Mouse (Mus musculus): ENCODE data around the gene Serpinf1. TPM values are rescaled to one million over a fixed set of nuclear protein-coding genes. Genes with fewer than 3 reads are reported as not detected.

The Serpinf1 gene
- polyA plus RNA-seq, 1 experiment from 2014 or later, result 2.5 TPM

DNA sequence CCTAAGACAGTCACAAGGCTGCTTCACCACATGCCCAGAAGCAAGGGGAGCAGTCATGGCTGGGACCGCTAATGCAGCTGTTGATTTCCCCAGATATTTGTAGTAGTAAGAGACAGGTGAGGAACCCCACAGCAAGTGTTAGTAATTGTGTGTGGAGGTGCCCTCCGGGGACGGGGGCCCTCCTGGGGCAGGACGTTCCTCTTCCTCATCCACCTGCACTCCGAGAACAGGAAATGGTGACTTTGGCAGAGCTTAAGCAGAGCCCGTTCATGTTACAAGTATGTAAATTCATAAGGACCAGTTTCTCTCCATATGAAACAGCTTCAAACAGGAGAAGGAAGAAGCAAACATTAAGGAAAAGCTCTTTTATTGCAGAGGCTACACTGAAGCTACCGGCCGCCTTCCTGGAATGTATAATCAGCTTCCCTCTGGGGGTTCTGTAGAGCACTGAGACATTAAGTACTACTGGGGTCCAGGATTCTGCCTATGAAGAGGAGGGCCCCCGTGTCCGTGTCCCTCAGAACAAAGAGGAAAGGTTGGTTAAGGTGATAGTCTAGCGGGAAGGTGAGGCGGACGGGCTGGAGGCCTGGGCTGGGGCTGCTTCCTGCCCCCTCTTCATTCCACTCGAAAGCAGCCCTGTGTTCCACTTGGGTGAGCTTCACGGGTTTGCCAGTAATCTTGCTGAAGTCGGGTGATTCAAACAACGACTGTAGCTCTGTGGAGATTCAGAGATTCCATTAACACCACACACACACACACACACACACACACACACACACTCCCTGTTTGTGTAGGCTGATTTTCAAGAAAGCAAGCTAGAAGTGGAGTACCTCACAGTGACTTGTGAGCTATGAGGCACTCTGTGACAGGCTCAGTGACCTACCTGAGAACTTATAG lies 12.6 kb downstream of the Serpinf1 start:
- in situ Hi-C loops (cut with MboI; ENCODE audit: low pct_unique_long_range_greater_than_20kb), result loop anchor here (10.0 kb wide), 1 partner anchor 95 kb away; no protein-coding TSS in a partner anchor
- no peak for TF ChIP-seq CTCF (IDR thresholded peaks at IDR 0.05)
- ChIA-PET POLR2A (interaction anchor here (0.6 to 0.9 kb wide), 2 partner anchors 45 to 226 kb away, joined by 3 to 4 read pairs; no protein-coding TSS in a partner anchor), CTCF (interaction anchor here (0.9 to 1.1 kb wide), 4 partner anchors 8 to 50 kb away, joined by 3 to 4 read pairs (median 3); no protein-coding TSS in a partner anchor)
- DNase-seq (ENCODE audit: low read depth, low spot score), result peak; percentile 58
- no peaks in the 10 kb centered on the region for H3K27me3 ChIP-seq
- peak; percentile 14 for ATAC-seq

DNA sequence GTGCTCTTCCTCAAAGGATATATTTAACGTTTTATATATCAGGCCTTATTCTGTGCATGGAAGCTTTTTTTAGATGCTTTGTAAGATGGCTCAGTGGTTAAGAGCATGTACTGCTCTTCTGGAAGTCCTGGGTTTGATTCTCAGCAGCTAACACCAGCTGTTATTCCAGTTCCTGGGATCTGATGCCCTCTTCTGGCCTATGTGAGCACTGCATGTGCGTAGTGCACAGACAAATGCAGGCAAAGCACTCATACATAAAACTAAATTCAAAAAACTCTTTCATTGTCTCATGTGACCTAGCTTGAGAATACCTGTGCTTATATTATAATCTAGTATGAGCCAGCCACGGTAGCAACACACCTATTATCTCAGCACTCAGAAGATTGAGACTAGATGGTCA lies 15.6 kb downstream of the Serpinf1 start:
- ChIA-PET POLR2A (no interaction called here), CTCF (interaction anchor here (0.8 to 2.0 kb wide), 8 partner anchors 9 to 91 kb away, joined by 3 to 9 read pairs (median 4); partner anchors contain the start of gene Wdr81)
- in situ Hi-C loops (cut with MboI; ENCODE audit: low pct_unique_long_range_greater_than_20kb), result loop anchor here (10.0 kb wide), 1 partner anchor 98 kb away; no protein-coding TSS in a partner anchor
- ATAC-seq (no peak), DNase-seq (ENCODE audit: low read depth, low spot score) (no peak)
- no peak for TF ChIP-seq CTCF (IDR thresholded peaks at IDR 0.05)
- H3K27me3 ChIP-seq, result no peaks in the 10 kb centered on the region

DNA sequence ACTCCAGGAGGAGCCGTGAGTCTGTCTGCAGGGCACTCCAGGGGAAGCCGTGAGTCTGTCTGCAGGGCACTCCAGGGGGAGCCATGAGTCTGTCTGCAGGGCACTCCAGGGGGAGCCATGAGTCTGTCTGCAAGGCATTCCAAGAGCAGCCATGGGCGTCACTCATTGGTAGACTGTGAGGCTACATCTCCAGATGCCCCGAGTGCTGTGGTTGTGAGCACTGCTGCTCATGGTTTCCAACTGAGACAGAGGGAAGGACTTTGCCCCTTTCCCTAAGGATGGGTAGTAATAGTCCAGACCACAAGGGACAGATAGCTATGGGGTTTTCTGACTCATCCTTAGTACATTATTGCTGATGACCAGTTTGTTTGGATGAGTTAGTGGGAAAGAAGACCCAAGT lies 16.4 kb downstream of the Serpinf1 start:
- CTCF ChIA-PET, result interaction anchor here (1.1 to 2.0 kb wide), 5 partner anchors 16 to 53 kb away, joined by 3 to 9 read pairs (median 5); partner anchors contain the start of gene Wdr81

DNA sequence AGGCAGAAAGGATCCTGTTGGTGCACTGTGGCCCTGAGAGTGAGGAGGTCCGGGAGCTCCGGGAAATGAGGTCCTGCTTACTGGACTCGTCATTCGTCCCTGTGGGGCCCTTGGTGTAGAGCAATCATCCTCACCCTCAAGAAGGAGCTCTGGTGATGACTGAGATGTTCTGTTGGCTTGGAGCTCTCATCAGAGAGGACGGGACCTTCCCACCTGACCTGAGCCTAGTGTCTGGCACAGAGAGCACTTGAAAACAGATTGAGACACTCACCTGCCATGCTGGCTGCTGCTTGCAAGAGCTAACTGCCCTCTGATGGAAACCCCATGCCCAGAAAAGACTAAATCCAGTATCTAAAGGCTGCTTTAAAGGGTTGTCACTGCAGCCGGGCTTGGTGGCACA lies 17.7 kb downstream of the Serpinf1 start:
- no peaks in the 10 kb centered on the region for H3K27me3 ChIP-seq
- no peak for ATAC-seq
- ChIA-PET CTCF (interaction anchor here (0.8 to 3.7 kb wide), 5 partner anchors 49 to 226 kb away, joined by 3 to 42 read pairs (median 6); partner anchors contain the start of genes Rilp, Rtn4rl1, Scarf1 and Wdr81), POLR2A (interaction anchor here (1.4 to 4.1 kb wide), 2 partner anchors 55 to 60 kb away, joined by 4 to 25 read pairs; partner anchors contain the start of gene Tlcd2)
- DNase-seq (ENCODE audit: low read depth, low spot score), result no peak
- TF ChIP-seq CTCF (IDR thresholded peaks at IDR 0.05), result no peak
- in situ Hi-C loops (cut with MboI; ENCODE audit: low pct_unique_long_range_greater_than_20kb), result loop anchor here (5.0 to 10.0 kb wide), 2 partner anchors 58 to 100 kb away; partner anchors contain the start of gene Tlcd2

More for the DNA sequence above, 16.4 kb downstream of the Serpinf1 start:
- no peak for TF ChIP-seq CTCF (IDR thresholded peaks at IDR 0.05)
- POLR2A ChIA-PET, result no interaction called here
- DNase-seq (ENCODE audit: low read depth, low spot score) (peak; percentile 56), ATAC-seq (peak; percentile 19)
- in situ Hi-C loops (cut with MboI; ENCODE audit: low pct_unique_long_range_greater_than_20kb), result loop anchor here (10.0 kb wide), 1 partner anchor 99 kb away; no protein-coding TSS in a partner anchor
- no peaks in the 10 kb centered on the region for H3K27me3 ChIP-seq

DNA sequence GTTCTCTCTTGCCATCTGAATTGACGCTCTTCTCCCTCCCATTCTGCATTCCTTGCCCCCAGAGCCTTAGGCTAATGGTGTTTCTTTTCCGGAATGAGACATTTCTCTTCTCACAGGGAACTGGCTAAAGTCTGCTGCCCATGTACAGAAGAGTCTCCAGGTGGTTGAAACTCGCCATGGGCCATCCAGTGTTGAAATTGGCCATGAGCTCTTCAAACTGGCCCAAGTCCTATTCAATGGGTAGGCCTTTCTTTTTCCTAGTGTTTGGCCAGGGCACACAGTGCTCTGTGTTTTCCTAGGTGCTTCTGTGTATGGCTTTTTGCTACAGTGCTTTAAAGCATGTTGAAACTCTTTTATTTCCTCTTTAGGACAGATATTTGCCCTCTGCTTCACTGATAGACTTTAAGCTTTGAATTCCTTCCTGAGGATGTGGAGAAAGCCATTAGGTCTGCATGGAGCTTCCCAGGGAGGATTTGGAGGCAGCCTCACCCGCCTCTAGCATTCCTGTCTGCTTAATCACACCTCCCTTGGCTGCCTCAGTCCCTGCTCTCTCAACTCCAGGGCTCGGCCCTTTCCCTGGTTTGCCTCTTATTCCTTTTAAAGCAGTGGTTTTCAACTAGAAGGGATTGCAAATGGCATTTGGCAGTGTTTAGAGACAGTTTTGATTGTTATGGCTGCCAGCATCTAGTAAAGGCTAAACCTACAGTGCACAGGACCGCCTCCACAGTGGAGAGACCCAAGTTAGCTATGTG lies 19.0 kb downstream of the Serpinf1 start:
- ChIA-PET POLR2A (interaction anchor here (1.3 to 4.1 kb wide), 5 partner anchors 13 to 61 kb away, joined by 3 to 25 read pairs (median 4); partner anchors contain the start of genes Tlcd2 and Wdr81), CTCF (interaction anchor here (0.9 to 4.3 kb wide), 12 partner anchors 8 to 168 kb away, joined by 3 to 42 read pairs (median 5); partner anchors contain the start of genes Rilp, Scarf1, Serpinf2 and Tlcd2)
- ATAC-seq (peak; percentile 70), DNase-seq (ENCODE audit: low read depth, low spot score) (peak; percentile 71)
- no peaks in the 10 kb centered on the region for H3K27me3 ChIP-seq
- TF ChIP-seq CTCF (IDR thresholded peaks at IDR 0.05), result no peak
- in situ Hi-C loops (cut with MboI; ENCODE audit: low pct_unique_long_range_greater_than_20kb), result loop anchor here (5.0 to 10.0 kb wide), 2 partner anchors 59 to 101 kb away; partner anchors contain the start of gene Tlcd2

GRCm38 (mm10) chr11:75402271-75402690 lies 20.2 kb downstream of the Serpinf1 start:
- in situ Hi-C loops (cut with MboI; ENCODE audit: low pct_unique_long_range_greater_than_20kb), result loop anchor here (5.0 to 10.0 kb wide), 2 partner anchors 60 to 103 kb away; partner anchors contain the start of gene Tlcd2
- ChIA-PET CTCF (interaction anchor here (0.6 to 4.3 kb wide), 18 partner anchors 8 to 170 kb away, joined by 3 to 42 read pairs (median 4); partner anchors contain the start of genes Prpf8, Rilp, Scarf1 and Tlcd2), POLR2A (interaction anchor here (1.2 to 4.1 kb wide), 4 partner anchors 12 to 218 kb away, joined by 3 to 25 read pairs (median 6); partner anchors contain the start of gene Tlcd2)
- ATAC-seq (peak; percentile 20), DNase-seq (ENCODE audit: low read depth, low spot score) (peak; percentile 49)
- H3K27me3 ChIP-seq, result no peaks in the 10 kb centered on the region
- peak; percentile 88 for TF ChIP-seq CTCF (IDR thresholded peaks at IDR 0.05)

DNA sequence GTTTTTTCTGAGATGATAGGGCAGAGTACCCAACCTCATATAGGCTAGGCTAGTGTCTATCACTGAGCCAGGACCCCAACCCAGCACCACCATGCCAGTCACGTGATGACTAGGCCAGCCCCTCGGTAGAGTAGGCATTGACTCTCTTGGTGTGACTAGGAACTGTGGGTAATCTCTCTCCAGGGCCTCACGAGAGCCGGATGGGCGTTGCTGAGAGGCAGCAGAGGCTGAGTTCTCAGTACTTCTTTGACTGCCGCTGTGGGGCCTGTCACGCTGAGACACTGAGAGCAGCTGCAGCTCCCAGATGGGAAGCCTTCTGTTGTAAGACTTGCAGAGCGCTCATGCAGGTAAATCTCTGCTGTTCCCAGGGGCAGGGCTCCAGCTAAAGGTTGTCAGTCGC lies 22.4 kb downstream of the Serpinf1 start:
- TF ChIP-seq CTCF (IDR thresholded peaks at IDR 0.05), result no peak
- in situ Hi-C loops (cut with MboI; ENCODE audit: low pct_unique_long_range_greater_than_20kb), result loop anchor here (5.0 to 10.0 kb wide), 2 partner anchors 62 to 105 kb away; partner anchors contain the start of gene Tlcd2
- no peaks in the 10 kb centered on the region for H3K27me3 ChIP-seq
- ChIA-PET POLR2A (interaction anchor here (0.7 kb wide), 1 partner anchor 153 kb away, joined by 8 read pairs; no protein-coding TSS in a partner anchor), CTCF (interaction anchor here (1.1 to 4.3 kb wide), 2 partner anchors 13 to 59 kb away, joined by 3 to 36 read pairs; partner anchors contain the start of gene Tlcd2)
- ATAC-seq, result no peak
- no peak for DNase-seq (ENCODE audit: low read depth, low spot score)

DNA sequence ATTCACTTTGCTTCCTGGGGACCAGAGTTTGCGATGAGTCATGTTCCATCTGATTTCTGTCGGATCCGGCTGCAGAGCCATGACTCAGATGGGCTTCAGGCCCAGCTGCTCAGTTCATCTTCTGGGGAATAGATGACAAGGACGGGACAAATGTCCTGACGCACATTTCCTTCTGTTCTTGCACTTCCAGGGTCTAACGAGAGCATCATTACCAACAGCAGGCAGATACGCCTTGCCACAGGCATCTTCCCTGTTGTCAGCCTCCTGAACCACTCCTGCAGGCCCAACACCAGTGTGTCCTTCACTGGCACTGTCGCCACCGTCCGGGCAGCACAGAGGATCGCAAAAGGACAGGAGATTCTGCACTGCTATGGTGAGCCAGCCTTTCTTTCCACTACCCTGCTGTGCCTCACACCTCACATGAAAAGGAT lies 23.1 kb downstream of the Serpinf1 start:
- no peak for DNase-seq (ENCODE audit: low read depth, low spot score)
- peak; percentile 41 for ATAC-seq
- in situ Hi-C loops (cut with MboI; ENCODE audit: low pct_unique_long_range_greater_than_20kb), result loop anchor here (5.0 to 10.0 kb wide), 2 partner anchors 175 to 217 kb away; no protein-coding TSS in a partner anchor
- ChIA-PET CTCF (interaction anchor here (1.1 kb wide), 1 partner anchor 13 kb away, joined by 3 read pairs; no protein-coding TSS in a partner anchor), POLR2A (no interaction called here)
- H3K27me3 ChIP-seq, result no peaks in the 10 kb centered on the region
- no peak for TF ChIP-seq CTCF (IDR thresholded peaks at IDR 0.05)

- ChIA-PET POLR2A (no interaction called here), CTCF (interaction anchor here (1.5 to 1.6 kb wide), 2 partner anchors 10 to 31 kb away, joined by 3 to 4 read pairs; no protein-coding TSS in a partner anchor)
- DNase-seq (ENCODE audit: low read depth, low spot score) (no peak), ATAC-seq (no peak)
- in situ Hi-C loops (cut with MboI; ENCODE audit: low pct_unique_long_range_greater_than_20kb), result loop anchor here (5.0 to 10.0 kb wide), 2 partner anchors 177 to 215 kb away; no protein-coding TSS in a partner anchor
- TF ChIP-seq CTCF (IDR thresholded peaks at IDR 0.05), result no peak
- H3K27me3 ChIP-seq, result no peaks in the 10 kb centered on the region
These were observed 25.0 kb downstream of the Serpinf1 start for GRCm38 (mm10) chr11:75397452-75397851.
